Mouse (Mus musculus) heart, adult 11 months (tissue): ENCODE measurements around the gene Arfgef2.
A peak's percentile ranks its signal among the peaks of the same experiment; 100 is the strongest.

Source experiments
- DNase-seq: peaks from one replicate; pipeline ENCODE4 v3.0.0; 2022

The Arfgef2 gene

DNA sequence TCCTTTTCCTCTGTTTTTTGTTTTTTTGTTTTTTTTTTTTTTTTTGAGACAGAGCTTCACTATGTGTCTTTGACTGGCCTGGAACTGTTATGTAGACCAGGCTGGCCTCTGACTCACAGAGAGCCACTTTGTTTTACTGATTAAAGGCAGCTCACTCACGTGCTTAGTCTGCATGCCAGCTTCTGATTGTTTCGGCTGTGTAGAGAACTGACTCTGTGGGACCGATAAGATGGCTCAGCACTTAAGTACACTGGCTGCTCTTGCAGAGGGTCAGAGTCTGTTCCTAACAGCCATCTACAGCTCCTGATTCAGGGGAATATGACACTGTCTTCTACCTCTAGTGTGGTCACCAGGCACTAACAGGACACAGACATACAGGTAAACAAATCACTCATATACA, 57.1 kb downstream of the Arfgef2 start:
- DNase-seq, result no peak

DNA sequence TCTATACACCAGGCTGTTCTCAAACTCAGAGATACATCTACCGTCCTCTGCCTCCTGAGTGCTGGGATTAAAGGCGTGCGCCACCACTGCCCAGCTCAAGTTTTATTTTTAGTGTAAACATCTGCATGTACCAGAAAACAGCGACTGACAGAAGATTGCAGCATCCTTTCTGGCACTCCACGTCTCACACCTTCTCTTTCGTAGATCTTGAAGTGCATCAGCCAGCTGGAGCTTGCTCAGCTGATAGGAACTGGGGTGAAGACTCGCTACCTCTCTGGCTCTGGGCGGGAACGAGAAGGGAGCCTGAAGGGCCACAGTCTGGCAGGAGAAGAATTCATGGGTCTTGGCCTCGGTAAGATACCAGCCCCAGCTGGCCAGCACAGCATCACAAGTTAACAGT, 60.1 kb downstream of the Arfgef2 start:
- no peak for DNase-seq

DNA sequence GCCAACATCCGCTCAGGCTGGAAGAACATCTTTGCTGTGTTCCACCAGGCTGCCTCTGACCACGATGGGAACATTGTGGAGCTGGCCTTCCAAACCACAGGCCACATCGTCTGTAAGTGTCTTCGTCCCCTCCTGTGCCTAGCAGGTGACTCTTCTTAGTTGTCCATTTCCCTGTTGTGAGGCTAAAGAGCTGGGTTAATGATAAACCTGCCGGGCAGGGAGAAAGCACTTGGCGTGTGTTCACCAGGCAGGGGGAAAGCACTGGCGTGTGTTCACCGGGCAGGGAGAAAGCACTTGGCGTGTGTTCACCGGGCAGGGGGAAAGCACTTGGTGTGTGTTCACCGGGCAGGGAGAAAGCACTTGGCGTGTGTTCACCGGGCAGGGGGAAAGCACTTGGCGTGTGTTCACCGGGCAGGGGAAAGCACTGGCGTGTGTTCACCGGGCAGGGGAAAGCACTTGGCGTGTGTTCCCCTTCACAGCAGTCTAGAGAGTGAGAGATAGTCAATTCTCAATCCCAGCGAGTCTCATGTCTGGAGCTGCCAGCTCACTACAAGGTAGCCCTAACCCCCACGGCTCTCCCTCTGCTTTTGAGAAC, 65.0 kb downstream of the Arfgef2 start:
- no peak for DNase-seq

DNA sequence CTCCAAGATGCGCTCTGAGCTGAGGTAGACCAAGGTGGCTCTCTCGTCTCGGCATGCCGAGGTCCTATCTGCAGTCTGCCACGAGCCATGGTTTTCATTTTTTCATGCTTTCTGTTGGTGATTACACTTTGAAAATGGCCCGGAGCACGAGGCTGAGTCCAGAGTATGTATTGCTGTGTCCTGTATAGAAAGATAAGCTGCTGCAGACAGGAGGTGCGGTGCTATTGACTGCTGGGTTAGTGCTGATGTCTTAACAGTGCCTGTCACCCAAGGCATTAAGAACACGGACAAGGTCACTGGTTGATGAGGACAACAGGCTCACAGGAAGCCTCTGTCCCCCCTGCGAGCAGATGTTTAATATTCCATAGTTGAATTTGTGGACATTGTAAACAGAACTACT, 65.5 kb downstream of the Arfgef2 start:
- DNase-seq, result no peak

DNA sequence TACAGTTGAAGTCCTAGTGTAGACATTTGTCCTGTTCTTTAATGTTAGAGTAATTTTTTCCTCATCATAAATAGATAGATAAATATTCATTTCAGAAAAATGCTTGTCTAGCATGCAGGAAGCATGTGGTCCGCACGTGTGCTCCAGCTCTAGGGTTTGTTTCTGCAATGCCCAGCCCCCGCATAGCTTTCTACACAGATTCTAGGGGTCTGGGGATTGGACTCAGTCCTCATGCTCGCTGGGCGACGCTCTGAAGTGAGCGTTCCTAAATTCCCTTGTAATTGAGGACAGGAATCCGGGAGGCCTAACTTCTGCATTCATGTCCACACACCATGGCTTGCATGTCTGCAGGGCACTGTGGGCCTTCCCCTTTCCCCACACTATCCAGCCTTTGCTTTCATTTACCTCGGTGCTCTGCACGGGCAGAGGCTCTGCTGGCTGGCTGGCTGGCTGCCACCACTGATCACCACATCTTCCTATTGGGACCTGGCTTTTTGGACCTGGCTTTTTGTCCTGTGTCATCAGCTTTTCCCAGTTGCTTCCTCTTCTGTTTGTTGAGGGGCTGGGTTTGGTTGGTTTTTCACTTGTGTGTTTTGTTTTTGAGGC, 69.4 kb downstream of the Arfgef2 start:
- DNase-seq, result no peak

DNA sequence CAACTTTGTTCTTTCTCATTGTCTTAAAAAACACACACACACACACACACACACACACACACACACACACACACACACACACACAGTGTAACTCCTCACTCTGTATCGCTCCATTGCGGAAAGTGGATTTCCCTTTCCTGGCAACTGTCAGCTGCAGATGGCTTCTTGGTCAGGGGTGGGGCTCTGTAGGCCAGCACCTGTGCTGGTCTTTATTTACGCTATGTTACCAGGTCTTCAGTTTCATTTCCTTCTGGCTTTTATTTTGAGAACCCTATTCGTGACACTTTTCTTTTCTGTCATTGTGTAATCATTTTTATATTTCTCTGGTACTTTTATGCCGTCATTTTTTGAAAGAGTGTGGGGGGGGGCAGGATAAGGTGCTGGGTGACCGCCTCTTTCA, 70.2 kb downstream of the Arfgef2 start:
- DNase-seq, result no peak

DNA sequence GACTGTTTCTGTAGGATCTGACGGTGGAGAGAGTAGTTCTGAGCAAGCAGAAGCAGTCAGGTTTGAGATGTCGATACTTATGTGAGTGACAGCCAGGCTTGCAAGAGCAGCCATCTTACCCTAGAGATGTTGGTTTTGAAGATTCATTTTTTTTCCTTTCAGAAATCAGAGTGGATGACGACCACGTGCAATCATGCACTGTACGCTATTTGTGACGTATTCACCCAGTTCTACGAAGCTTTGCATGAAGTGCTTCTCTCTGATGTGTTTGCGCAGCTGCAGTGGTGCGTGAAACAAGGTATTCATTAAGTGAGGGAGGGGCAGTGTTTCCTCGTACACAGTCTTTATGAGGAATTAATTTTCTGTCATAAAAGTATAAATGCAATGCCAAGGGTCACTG, 70.9 kb downstream of the Arfgef2 start:
- no peak for DNase-seq

DNA sequence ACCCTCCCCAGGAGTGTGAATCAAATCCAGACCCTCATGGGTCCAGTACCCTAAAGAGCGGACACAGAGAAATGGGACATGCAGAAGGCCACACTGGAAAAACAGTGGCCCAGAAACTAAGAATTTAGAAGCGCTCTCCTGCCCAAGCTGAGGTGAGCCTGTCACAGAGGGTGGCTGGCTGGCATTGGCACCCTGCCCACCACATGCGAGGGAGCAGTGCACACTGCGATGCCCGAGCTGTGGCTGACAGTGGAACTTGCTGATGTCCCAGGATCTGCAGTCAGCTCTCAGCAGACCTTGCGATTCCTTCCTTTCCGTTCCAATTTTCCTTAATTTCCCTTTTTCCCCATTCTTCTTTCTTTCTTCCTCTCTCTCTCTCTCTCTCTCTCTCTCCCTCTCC, 79.7 kb downstream of the Arfgef2 start:
- no peak for DNase-seq

DNA sequence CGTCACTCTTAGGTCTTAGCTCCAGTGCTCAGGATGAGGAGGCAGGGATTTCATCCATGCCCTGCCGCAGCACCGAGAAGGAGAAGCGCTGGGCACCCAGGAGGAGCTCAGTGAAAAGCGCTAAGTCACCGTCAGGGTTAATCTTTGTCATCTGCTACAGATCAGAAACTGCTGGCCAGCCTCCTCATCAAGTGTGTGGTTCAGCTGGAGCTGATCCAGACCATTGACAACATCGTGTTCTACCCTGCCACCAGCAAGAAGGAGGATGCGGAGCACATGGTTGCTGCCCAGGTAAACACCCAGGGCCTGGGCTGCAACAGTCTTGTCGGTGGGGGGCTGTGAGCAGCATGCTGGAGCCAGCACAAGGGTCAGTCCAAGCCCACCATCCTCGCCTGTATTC, 80.2 kb downstream of the Arfgef2 start:
- no peak for DNase-seq

DNA sequence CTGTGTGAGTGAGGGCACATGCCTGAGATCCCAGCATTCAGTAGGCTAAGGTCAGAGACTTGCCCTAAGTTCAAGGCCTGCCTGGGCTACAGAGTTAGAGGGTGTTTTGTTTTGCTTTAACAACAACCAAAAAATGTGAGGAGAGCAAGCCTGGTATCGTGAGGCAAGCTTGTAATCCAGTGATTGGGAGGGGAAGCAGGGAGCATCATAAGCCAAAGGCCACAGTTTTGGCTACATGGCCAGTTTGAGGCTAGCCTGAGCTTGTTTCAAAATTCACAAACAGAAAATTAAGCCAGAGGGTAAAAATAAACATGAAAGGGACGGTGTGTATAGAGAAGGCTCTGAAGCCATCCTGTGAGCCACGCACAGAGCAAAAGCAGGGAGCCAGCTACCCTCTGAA, 80.8 kb downstream of the Arfgef2 start:
- no peak for DNase-seq

DNA sequence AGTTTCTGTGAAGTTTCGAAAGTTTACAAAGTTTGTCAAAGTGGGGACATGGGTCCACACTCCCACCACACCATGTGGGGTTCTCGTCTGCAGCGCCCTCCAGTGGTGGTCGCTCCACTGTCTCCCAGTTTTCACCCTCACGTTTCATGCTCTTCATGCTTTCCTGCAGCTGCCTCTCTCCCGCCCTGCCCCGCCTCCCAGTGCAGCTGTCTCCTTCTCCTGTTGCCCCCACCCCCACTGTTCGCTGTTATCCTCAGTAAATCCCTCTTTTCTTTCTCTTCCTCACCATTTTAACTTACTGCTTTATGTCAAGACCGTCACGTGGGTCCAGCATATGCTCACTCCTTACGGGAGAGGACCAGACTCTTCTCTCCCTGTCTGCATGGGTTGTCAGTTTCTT, 82.4 kb downstream of the Arfgef2 start:
- DNase-seq, result no peak

DNA sequence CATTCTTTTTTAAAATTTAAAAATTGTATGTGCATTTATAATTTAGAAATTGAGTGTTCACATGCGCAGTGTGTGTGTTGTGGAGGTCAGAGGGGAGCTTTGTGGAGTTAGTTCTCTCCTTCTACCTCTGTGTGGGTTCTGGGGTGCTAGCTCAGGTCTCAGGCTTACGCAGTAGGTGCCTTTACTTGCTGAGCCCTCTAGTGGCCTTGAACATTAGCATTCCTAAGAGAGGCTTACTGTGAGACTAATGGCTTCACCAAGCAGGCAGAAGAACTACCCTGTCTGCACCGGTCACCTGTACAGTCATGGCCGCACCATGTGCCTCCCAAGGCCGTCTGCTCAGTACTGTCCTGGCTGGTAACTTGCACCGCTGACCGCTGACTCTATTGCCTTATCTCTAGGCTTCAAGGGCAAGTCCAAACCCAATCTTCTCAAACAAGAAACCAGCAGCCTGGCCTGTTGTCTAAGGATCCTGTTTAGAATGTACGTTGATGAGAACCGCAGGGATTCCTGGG, 86.0 kb downstream of the Arfgef2 start:
- DNase-seq, result no peak

DNA sequence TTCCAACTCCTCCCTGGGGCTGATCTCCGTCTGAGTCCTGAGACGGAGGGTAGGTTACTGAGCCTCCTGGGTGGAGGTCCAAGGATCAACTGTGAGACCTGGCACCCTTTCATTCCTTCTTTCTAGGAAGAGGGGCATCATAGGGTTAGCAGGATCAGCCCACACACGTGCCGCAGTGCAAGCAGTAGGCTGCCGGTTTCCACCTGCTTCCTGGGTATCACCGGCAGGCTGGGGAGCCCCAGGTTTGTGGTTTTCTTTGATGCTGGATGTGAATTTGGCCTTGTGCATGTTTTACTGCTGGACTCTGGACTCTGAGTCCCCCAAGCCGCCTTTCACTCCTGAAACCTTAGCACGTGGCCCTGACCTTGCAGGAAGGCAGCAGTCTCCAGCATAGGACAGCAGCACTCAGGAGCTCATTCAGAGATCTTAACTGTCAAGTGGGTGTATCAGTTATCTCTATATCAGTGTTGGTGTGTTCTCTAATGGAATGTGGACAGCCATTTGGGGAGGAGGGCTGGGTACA, 86.8 kb downstream of the Arfgef2 start:
- DNase-seq, result no peak

DNA sequence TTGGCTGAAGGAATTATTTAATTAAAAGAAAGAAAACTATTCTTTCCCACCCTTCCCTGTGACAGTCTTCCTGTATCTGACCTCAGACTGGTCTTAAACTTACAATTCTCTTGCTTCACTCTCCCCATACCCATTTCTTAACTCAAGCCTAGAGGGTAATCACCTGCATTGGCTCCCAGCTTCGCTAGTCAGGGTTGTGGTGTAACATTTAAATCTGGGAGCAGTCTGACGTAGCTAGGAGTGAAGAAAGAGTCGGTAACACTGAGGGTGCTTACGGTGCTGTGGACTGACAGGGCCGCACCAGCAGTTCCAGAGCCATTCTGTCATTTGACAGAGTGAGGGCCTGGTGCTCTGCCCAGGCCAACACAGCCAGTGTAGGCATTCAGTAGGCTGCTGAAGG, 87.6 kb downstream of the Arfgef2 start:
- DNase-seq, result no peak

DNA sequence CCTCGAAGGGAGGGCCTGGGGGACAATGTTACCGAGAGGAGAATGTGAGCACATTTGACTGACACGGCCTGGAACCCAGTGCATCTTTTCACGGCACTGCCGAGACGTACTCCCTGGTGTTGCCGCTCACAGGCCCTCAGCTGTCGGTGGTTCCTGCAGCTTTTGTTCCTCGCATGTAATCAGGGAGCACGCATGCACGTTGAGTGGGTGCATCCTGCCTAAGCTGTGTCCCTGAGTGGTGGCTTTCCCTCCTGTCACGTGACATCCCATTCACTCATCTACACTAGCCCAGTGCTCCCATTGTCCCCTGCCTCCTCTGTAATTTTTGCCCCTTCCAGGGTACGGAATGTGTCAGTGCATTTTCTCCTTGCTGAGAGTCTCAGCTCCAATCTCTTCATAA, 91.0 kb downstream of the Arfgef2 start:
- DNase-seq, result no peak

DNA sequence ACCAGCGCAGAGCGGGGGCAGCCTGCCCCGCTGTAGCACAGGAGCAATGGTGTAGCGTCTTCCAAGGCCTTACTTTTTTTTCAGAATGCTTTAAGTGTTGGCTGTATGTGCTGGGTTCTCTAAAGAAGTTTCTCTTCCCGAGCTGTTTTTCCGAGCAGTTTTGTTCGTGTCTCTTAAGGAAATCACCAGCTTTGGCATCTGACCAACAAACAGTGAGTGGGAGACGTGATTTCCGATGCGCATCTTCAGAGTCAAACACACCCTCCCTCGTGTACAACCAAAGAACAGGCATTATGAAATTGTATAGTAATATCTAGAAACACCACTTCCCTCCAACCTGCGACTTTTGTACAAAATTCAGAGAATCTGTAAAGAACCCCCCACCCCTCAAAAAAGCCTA, 91.6 kb downstream of the Arfgef2 start:
- DNase-seq, result no peak

DNA sequence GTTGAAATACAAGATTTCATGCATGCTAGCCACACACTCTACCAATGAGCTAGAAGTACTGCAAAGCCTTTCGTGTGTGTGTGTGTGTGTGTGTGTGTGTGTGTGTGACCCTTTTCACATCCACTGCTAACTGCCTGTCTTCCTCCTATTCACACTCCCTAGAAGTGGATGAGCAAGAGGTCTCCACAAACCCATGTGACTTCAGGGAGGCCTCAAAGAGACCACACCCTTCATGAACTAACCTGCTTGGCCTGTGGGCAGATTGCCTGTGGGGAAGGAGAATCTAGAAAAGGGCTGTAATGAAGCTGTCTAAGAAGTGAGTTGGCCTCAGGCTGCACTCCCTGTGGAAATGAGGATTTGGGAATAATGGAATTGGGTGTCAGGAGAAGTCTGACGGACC, 93.8 kb downstream of the Arfgef2 start:
- DNase-seq, result no peak

DNA sequence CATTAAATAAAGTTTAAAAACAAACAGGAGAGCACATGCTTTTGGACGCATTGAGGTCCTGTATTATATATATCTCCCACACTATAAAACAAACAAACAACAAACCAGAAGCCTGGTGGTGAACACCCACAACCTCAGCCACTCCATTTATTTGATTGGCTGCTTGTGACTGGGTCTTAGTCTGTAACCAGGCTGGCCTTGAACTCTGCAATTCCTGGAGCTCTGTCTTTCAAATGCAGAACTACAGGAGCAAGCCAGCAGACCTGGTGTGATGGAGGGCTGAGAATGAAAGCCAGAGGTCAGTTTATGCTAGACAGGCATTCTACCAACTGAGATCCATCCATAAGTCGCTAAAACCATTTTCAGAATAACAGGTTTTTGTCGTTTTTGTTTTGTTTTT, 94.4 kb downstream of the Arfgef2 start:
- no peak for DNase-seq

DNA sequence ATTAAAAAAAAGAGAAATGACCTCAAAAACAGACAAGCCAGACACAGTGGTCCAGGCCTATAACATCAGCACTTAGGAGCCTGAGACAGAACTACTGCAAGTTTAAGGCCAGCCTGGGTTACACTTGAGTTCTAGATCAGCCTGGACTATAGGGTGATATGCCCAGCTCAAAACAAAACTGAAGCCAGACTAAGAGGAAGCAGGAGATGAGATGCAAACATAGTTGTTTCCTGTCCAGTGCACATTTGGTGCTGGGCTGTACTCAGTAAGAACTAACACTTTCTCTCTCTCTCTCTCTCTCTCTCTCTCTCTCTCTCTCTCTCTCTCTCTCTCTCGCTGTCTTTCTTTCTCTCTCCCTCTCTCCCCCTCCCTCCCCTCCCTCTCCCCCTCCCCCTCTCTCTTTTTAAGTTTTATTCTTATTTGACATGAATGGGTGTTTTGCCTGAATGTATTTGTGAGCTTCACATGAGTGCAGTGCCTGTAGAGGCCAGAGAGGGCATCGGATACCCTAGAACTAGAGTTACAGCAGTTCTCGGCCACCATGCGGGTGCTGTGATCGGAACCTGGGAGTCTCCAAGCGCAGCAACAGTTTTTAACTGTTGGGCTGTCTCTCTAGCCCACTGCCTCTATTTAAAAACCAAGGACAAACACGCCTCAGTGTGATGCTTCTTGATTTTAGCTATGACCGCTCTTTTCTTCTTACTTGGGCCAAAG, 95.6 kb downstream of the Arfgef2 start:
- DNase-seq, result no peak

DNA sequence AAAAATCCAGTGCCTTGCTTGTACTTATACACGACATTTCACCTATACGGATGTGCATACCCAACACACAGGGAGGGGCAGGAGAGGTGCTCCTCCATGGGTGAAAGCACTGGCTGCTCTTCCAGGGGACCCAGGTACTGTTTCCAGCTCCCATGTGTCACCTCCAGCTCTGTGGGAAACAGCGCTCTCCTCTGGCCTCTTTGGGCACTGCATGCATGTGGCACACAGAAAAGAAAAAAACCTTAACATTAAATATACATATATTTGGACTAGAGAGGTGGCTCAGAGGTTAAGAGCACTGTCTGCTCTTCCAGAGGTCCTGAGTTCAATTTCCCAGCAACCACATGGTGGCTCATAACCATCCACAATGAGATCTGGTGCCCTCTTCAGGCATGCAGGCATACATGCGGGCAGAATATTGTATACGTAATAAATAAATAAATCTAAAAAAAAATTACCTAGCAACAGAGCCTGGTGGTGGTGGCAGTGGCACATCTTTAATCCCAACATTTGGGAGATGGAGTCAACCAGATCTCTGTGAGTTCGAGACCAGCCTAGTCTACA, 98.4 kb downstream of the Arfgef2 start:
- no peak for DNase-seq

DNA sequence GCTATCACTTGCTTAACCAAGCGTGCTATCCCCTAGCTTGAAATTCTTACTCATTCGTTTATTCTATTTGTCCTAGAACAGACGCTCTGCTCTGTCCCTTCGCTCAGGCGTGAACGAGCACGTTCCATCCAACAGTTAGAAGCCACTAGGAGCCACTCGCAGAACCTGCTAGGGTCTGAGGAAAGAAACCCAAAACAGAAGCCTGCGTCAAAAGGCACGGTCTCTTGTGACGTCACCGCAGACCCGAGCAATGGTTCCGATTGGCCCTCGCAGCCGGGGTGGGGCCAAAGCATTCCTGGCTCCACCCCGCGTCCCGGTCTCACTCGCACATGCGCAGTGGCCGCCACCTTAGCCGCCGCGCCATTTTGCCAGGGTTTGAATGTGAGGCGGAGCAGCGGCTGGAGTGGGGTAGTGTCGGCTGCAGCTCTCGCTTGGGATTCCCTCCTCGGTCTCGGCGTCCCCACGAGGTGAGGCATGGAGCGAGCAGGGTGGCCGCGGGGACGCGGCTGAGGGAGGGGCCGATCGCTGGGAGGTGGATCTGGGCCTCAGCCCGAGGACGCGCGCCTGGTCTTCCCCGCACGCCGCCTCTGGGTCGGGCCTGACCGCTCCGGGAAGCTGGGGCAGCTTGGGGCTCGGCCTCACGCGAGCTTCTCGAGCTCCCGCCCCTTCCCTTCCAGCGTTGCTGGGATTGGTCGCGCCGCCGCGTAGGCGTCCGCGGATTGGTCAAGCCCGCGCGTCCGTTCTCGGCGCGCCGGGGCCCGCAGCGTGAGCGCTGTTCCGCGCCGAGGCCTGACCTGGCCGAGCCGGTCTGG, 100.5 kb downstream of the Arfgef2 start, which contains the start of gene Cse1l:
Cse1l (plus strand) TSS at position 330 of the 812 bp plus-strand sequence.
- peak; percentile 100 for DNase-seq

DNA sequence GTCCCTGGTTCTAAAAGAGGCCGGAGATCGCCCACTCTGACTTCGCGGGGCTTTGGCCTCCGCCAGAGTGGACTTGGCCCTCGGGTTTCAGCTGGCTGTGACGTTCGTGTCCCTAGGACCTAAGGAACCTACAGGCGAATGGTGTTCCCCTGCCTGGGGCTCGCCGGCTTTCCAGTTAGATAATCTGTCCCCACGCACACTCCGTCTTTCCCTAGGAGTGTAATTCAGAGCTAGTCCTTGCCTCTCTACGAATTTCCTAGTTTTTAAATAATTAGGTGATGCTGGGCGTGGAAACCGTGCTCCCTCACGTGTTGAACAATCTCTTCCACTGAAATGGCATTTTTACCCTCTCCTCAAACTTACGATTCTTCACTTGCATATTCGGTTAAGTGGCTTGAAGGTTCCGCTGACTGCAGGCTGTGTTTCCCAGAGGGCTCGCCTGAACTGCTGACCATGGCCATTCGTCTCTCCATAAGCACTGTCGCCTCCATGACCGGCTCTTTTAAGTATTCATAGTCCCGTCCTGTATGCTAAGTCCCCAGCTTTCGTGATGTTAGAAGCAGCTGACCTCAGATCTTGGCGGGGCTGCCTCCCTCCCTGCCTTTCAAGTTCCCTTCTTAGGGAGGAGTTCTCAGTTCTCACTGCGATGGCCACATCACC, 101.3 kb downstream of the Arfgef2 start:
- no peak for DNase-seq
